Mouse (Mus musculus) WW6 (cell line): Measurements from ENCODE around the gene Fancd2os.
A peak's percentile ranks its signal among the peaks of the same experiment; 100 is the strongest.

Source experiments
- DNase-seq: peaks from one replicate; pipeline ENCODE4 v3.0.0-alpha.2; 2013; ENCODE audit warnings: low read depth, low spot score

Fancd2os gene

DNA sequence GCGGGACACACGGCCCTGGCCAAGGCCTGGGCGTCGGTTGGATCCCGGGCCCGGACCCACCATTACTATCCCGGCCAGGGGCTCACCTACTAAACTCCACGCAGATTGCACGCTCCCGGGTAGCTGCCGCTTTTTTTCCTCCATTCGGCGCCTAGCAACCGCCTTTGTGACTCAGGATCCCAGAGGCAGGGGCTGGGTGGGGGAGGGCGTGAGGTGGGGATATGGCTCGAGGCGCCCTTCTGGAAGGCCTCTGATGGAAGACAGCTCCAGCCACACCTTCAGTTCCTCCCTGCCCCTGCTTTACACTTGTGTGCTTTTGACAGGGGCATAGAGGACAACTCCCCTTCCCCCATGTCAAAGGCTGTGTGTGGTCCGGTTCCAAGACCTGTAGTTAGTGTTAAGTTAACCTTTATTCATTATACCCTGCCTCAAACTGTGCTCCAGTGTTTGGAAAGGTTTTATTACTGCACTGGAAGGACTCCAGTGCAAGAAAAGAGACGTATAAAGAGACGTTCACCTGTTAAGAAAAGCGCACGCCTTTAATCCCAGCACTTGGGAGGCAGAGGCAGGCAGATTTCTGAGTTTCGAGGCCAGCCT, at the start of gene Fancd2os:
Gene Fancd2os (minus strand): TSS at position 173 of the 597 bp plus-strand sequence.
- no peak for DNase-seq

DNA sequence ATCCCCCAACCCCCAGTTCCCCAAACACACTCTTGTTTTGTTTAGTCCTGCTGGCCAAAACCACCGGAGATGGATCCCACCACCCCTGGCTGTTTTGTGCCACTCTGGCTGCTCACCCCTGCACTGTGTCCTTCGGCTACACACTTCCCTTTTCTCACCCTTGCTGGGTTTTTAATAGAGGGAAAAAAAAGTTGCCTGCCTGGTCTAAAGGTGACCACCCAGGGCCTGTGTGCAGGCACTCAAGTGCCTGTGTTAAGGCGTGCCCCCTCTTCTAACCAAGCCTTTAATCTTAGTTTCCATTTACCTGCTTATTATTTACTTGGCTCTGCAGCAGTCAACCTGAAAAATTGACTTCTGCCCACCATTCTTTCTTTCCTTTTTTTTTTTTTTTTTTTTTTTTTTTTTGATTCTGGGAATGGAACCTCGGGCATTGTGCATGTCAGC, 49.7 kb upstream of the Fancd2os start:
- no peak for DNase-seq

DNA sequence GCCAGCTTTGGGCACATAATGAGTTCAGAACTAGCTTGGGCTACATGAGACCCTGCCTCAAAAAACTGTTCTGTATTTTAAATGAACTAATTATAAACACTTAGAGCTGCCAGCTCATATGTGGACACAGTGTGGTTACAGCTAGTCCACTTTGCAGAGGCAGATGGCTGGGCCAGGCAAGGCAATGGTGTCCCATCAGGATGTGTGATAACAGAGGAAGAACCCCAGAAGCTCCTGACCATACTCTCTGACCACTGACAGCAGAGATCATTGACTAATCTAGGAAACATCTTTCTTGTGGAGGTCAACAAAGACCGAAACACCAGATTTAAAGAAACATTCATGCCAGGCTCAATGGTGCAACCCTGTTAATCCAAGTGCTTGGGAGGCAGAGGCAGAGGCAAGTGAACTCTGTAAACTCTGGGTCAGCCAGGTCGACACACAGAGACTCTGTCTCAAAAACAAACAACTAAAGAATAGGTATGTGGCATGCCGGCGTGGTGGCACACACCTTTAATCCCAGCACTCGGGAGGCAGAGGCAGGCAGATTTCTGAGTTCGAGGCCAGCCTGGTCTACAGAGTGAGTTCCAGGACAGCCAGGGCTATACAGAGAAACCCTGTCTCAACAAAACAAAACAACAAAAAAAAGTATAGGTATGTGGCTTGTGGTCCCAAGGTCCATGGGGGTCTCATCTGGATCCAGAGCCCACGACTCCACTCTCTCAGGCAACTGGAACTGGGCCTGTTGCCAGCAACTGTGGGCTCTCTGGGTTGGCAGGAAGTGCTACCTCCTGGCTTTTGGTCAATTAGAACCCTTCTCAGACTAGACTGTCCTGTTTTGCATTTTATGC, 49.1 kb upstream of the Fancd2os start:
- no peak for DNase-seq

DNA sequence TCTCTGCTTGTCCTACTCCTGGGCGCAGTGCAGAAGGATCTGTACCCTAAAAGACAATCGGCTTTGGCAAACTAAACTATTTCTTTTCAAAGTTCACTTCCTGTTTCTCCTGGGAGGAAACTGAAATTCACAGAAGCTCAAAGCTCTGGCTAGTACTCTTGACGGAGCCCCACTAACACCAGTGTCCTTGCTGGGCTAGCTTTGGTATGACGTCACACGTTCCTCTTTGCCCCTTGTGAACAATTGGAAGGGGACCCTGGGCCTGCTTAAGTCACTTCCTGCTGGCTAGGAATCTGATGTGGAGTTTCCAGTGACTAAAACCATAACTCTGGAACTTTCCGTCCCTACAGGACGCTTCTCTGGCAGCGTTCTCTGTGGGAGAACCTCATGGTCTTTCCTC, 44.3 kb upstream of the Fancd2os start:
- no peak for DNase-seq

DNA sequence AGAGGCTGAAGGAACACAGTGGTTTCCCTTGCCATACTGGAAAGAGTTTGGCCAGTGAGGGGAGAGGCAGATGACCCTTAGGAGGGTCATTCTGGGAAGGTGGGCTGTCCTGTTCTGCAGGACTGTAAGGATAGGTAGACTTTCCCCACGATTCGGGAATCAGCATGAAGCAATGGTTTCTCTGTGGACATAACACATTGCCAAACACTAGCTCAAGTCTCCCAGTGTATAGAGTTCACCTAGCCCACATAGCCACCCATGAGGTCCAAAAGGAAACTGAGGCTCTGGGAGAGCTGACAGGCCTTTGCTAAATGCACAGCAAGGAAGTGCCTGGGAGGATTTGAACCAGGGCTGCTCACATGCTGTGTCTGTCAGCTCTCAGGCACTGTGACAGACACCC, 43.5 kb upstream of the Fancd2os start:
- DNase-seq = no peak

DNA sequence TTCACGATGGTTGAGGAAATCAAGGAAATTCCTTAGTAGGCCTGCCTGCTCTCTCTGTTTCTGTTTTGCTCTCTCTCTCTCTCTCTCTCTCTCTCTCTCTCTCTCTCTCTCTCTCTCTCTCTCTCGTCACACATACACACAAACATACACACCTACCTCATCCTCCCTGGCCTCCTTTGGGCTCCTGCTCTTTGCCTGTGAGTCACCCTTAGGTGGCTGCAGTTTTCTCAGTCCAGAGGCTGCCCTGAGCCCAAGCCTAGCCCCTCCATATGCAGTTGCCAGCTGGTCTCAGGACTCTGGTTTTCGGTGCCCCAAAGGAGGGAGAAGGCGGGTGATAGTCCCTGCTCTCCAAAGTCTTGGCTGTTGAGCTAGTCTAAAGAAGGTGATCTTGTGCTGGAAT, 42.5 kb upstream of the Fancd2os start:
- DNase-seq = no peak

DNA sequence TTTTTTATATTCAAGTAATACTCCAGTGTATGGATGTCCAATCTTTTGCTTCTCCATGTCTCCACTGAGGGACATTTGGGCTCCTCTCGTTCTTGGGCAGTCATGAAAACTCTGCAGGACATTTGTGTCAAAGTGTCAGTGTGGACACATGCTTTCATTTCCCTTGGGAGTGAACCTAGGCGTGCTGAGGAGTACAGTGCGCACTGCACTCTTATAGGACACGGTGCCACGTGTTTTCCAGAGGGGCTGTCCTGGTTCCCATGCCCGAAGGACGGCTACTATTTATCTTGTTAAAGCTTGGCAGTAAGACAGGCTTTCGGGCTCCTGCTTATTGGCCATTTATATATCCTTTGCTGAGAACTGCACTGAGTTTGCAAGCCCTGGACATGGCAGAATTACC, 42.1 kb upstream of the Fancd2os start:
- DNase-seq = no peak

DNA sequence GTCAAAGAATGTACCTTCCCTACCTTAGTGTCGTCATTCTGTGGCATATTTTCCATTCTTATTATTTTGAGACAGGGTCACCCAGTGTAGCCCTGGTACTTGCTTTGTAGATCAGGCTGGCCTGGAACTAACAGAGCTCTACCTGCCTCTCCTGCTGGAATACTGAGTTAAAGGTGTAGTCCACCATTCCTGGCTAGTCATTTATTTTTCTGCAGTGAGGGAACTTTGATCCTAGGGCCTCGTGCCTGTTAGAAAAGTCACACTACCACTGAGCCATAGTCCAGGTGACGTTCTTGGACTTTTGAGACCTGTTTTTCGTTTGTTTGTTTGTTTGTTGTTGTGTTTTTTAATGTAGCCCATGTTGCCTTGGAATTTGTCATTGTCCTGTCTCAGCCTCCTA, 38.7 kb upstream of the Fancd2os start:
- DNase-seq = no peak

DNA sequence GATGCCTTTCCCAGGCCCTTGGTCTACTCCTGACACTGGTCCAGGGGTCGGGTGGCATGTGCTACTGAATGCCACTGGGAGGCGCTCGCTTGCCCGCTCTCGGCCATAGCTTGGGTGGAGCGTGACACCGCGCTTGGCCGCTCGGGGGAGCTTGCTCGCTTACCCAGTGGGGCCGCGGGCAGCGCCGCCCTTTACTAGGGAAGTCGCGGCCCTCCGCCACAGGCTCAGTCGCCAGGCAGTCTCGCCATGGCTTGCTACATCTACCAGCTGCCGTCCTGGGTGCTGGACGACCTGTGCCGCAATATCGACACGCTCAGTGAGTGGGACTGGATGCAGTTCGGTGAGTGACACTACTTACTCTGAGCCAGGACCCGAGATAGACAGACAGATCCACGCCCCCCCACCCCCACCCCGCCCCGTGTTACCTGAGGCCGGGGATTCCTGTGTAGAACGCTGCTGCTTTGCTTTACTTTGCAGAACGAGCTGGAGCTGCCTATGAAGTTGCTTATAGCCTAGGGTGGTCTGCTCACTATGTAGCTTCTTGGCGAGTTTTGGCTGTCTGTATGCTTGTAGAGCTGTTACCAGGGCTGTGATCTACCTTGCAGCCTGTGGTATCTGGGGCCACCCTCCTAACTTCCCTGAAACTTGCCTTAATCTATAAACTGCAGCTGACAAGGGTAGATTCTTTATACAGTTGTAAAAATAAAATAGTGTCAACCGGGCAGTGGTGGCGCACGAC, 38.0 kb upstream of the Fancd2os start, which contains the start of gene Irak2:
Gene Irak2 (plus strand): TSS at position 166 of the 739 bp plus-strand sequence.
- DNase-seq = peak; percentile 95

DNA sequence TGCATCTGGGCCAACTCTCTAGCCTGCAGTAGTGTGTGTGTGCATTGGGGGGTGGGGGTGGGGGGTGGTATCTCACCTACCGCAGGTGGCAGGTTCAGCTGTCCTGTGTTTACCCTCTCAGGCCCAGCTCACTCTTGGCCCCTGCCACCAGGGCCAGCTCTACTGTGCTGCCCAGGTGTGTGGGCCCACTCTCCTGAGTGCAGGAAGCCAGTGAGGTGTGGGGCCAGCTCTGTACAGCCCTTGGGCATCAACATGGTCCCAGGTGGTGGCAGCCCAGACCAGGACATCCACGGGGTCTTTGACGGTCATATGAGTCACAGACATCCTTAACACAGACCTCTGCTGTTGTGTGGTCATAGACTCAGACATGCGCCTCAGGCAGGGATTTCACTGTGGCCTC, 32.3 kb upstream of the Fancd2os start:
- no peak for DNase-seq

DNA sequence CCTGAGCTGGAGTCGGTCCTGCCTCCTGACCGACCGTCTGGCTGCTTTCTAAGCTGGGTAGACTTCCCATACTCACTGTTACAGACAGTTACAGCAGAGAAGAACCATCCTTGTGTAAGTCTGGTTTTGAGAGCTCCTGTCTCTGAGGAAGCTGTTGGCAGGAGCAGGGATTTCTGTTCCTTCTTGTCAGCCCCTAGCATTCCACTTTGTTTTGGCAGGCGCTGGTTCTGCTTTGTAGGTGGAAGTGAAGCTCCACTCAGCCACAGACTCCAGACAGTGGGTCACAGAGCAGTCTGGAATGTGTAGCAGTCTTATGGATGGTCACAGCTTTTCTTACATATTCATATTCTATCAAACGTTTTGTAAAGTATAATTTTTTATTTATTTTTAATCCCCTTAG, 29.8 kb upstream of the Fancd2os start:
- DNase-seq = no peak

DNA sequence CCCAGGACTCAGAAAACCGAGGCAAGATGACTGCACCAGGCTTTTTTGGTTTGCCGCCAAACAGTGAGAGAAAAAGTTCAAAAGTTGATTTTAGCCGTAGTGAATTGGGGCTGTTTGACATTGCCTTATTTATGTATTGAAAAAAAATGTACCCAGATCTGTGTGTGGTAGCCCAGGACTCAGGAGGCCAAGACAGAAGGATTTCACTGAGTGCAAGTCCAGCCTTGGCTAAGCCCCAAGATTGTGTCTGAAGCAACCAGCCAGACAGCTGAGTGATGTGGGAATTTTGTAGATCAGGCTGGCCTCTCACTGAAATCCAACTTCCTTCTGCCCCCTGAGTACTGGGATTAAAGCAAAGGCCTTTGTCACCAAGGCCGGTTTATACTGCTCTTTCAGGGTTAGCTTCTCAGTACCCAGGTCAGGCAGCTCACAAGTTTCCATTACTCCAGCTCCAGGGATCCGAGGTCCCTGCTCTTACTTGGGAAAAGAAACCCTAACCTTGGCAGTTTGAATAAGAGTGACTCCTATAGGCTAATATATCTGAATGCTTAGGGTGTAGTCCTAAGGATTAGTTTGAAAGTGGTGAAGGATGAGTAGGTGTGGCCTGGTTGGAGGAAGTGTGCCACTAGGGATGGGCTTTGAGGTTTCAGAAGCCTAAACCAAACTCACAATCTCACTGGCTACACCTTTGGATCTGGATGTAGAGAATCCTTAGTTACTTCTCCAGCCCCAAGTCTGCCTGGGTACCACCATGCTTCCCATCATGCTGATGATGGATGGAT, 24.7 kb upstream of the Fancd2os start:
- no peak for DNase-seq

DNA sequence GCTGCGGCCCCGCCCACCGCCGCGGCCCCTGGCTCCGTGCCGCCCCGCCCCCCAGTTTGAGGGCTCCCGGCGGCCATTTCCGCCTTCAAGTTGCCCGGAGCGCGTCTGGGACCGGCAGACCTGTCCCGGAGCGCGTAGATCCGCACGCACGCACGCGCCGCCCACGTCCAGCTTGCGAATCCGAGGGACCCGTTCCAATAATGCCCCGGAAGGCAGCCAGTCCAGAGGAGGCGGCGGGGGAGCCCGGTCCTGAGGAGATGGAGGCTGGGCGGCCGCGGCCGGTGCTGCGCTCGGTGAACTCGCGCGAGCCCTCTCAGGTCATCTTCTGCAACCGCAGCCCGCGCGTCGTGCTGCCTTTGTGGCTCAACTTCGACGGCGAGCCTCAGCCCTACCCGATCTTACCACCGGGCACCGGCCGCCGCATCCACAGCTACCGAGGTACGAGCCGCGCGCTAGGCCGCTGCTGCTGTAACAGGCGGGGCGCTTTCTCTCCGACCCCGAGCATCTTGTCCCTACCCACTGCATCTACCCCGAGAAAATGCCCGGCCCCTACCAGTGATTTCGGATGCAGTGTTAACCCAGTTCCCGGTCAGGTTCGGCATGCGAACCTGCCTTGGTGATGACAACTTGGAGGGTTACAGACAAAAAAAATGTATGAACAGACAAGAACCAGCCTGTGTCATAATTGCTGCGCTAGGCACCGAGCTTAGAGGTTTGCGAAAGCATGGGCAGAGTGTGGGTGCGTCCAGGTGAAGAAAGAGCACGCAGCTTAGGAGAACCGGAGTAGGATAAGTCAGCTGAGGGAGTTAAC, 23.6 kb upstream of the Fancd2os start, which contains the start of gene Vhl:
Gene Vhl (plus strand): TSS at position 19 of the 811 bp plus-strand sequence.
- no peak for DNase-seq

DNA sequence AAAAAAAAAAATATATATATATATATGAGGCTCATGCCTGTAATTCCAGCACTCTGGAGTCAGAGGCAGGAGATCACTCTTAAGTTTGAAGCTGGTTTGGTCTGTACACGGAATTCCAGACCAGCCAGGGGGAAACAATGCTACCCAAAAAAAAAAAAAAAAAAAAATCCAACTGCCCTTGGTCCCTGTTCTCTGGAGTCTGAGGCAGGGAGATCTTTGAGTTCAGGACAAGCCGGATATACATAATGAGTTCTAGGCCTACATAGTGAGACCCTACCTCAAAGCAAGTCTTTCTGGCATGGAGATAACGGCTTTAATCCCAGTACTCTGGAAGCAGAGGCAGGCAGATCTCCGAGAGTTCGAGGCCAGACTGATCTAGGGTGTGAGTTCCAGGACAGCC, 22.9 kb upstream of the Fancd2os start:
- DNase-seq = no peak

DNA sequence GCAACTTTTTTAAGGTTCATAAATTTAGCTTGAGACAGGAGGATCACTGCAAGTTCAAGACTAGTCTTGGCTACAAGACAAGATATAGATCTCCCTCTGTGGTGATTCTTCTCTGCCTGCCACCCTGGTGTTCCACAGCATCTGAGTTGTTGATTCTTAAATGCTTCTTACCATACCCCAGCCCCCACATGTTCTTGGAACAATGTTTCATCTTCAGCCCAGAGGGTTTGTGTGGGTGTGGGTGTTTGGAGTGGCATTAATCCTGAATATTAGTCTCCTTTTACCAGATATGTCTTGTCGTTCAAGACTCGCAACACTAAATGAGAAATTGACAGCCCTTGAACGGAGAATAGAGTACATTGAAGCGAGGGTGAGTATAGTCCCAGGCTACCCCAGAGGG, 15.0 kb upstream of the Fancd2os start:
- no peak for DNase-seq

DNA sequence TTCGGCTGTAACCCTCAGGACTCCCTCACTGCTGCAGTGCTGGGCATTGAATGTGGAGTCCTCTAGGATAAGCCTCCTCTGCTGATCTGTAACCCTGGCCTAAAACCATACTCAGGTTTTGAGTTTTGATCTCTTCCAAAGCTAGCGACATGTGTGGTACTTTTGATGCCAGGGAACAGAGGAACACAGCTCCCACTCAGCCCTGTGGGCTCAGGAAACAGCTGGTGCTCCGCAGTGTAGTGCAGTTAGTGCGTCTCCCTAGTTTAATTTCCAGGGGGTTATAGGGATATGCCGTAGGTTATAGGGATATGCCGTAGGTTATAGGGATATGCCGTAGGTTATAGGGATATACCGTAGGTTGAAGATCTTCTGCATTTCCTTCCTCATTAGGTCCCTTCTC, 14.5 kb upstream of the Fancd2os start:
- no peak for DNase-seq

DNA sequence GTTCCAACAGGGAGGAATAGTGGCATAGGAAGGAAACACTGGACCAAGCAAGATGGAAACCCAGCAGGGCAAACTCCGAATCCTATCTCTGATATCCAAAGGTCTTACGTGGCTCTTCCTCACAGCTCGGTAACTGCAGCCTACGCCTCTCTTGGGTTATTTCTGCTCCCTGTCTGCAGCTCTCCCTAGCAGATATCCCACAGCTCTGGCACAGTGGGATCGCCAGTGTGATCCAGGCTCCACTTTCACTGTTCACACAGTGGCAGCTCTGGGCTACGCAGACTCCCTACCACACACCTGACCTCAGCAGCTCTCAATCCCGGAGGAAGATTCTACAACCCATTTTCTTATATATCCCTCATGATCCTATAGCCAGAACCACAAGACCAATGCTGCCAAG, 13.6 kb upstream of the Fancd2os start:
- DNase-seq = no peak

DNA sequence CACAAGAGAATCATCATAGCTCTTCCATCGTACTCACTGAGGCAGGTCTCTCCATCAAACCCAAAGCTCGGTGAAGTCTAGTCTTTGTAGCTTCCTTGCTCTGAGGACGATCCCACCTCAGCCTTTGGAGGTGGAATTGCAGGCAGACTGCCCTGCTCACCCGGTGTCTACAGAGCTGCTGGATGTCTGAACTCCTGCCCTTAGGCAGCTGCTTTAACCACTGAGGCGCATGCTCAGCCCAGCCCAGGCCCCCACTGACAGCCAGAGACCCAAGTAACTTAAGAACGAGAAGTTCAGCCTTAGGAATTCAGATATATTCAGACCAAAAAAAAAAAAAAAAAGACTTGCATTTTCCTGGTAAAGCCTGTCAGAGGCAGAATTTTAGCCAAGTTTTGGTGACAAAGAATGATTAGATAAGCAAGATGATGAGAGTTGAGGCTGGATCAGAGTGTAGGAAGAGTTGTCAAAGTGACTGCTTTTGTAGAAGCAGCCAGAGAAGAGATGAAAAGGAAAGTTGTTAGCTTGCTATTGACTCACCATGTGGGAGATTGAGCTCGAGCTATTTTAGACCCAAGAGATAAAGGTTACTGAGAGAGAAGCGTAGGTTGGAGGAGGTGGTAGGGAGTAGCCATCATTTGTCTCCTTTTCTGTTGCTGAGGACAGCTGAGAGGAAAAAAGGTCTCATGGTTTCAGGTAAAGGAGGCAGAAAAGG, 11.9 kb upstream of the Fancd2os start:
- no peak for DNase-seq

DNA sequence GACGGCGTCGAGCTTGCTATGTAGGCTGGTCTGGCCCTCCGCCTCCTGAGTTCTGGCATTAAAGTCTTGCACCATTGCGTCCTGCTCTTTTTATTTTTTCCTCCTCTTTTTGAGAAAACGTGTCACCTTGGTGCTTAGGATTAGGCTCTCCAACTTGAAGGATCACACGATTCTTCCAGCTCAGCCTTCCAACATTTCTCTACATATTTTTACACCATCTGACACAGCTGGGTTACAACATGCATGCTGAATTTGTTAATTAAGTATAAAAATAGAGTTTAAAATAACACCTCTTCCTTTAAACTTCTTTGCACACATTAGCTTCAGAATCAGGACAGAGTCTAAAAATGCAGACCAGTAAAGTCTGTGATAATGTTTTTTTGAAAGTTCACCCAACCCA, 8.8 kb upstream of the Fancd2os start:
- DNase-seq = no peak

DNA sequence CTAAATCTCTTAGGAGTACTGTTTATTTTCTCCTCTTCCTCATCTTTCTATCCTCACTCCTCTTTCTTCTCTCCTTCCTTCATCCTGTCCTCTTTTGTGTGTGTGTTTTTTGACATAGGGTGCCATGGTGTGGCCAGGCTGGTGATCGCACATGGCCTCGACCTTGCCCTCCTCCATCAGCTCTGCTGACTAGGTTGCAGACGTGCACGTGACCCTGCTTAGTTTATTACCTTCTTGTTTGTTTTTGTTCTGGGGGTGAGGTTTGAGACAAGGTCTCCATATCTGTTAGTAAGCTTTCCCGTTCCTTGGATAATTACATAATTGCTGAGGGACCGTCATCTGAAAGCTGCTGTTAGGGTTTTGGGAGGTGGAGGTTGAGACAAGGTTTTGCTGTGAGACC, 8.4 kb upstream of the Fancd2os start:
- DNase-seq = no peak
